In genomic region chr12:33028708-33029107, GRCm38 (mm10) we compare ENCODE assay signal across 16 mouse cellular contexts.
DNase-seq lines count a peak whose midpoint lies in the region; ATAC-seq and TF ChIP-seq lines count a peak whose summit lies in the region.
"Had no signal": no experiment of that assay in that cellular context is flagged by ENCODE, and none has a peak within 500 bp of the region (broad histone marks: within the 10 kb centered on the region; RNA-seq: fewer than 3 reads in every experiment).

No protein-coding gene starts in this region.

- no peaks in the 10 kb centered on the region for H3K27me3 ChIP-seq in heart, embryonic 11.5 days (ENCODE audit: control insufficient read depth, insufficient read depth, low read length)
- H3K27me3 ChIP-seq in kidney, postnatal 0 days (ENCODE audit: insufficient read depth, low read length), result no peaks in the 10 kb centered on the region
- H3K27me3 ChIP-seq in ES-Bruce4 (ENCODE audit: control insufficient read depth, insufficient read depth, low read length, poor library complexity, severe bottlenecking), result no peaks in the 10 kb centered on the region
- H3K27me3 ChIP-seq in embryonic facial prominence, embryonic 10.5 days (replicated peaks; ENCODE audit: low read depth, poor library complexity, severe bottlenecking), result peaks cover 42% of the 10 kb centered on the region
- H3K27me3 ChIP-seq in stomach, postnatal 0 days (ENCODE audit: control insufficient read depth, insufficient read depth, low read length), result no peaks in the 10 kb centered on the region

- H3K36me3 ChIP-seq in heart, embryonic 11.5 days (ENCODE audit: control insufficient read depth, insufficient read depth, low read length), result no peaks in the 10 kb centered on the region
- H3K36me3 ChIP-seq in kidney, postnatal 0 days (ENCODE audit: insufficient read depth, low read length), result no peaks in the 10 kb centered on the region
- no peaks in the 10 kb centered on the region for H3K36me3 ChIP-seq in ES-Bruce4 (ENCODE audit: control insufficient read depth, insufficient read depth, low read length, poor library complexity, severe bottlenecking)
- no peaks in the 10 kb centered on the region for H3K36me3 ChIP-seq in embryonic facial prominence, embryonic 10.5 days (replicated peaks)
- H3K36me3 ChIP-seq in stomach, postnatal 0 days (ENCODE audit: control insufficient read depth, insufficient read depth, low read length), result no peaks in the 10 kb centered on the region

- H3K27ac ChIP-seq in heart, embryonic 11.5 days (ENCODE audit: low read depth, low read length), result no peak overlapping the region
- no peak overlapping the region for H3K27ac ChIP-seq in kidney, postnatal 0 days
- no peak overlapping the region for H3K27ac ChIP-seq in ES-Bruce4 (ENCODE audit: insufficient read depth, low read length)
- no peak overlapping the region for H3K27ac ChIP-seq in embryonic facial prominence, embryonic 10.5 days (replicated peaks)
- H3K27ac ChIP-seq in stomach, postnatal 0 days (replicated peaks), result no peak overlapping the region
- H3K27ac ChIP-seq: gastrocnemius, adult 2 months; heart, adult 2 months had no signal

- H3K4me3 ChIP-seq in heart, embryonic 11.5 days (ENCODE audit: low read depth, low read length), result no peak overlapping the region
- H3K4me3 ChIP-seq in kidney, postnatal 0 days (replicated peaks; ENCODE audit: low read depth, low read length), result no peak overlapping the region
- H3K4me3 ChIP-seq in ES-Bruce4 (ENCODE audit: low read depth, low read length), result peak overlapping the region; percentile 40
- H3K4me3 ChIP-seq in embryonic facial prominence, embryonic 10.5 days, result peak overlapping the region; percentile 1; the same call in 1 of the 2 replicates
- H3K4me3 ChIP-seq in stomach, postnatal 0 days (ENCODE audit: low read depth, low read length), result no peak overlapping the region
- H3K4me3 ChIP-seq: gastrocnemius, adult 2 months; heart, adult 2 months had no signal

- H3K9me3 ChIP-seq in heart, embryonic 11.5 days (replicated peaks; ENCODE audit: control insufficient read depth, low read length), result no peaks in the 10 kb centered on the region
- H3K9me3 ChIP-seq in kidney, postnatal 0 days (replicated peaks; ENCODE audit: low read length), result no peaks in the 10 kb centered on the region
- no peaks in the 10 kb centered on the region for H3K9me3 ChIP-seq in ES-Bruce4 (replicated peaks; ENCODE audit: control insufficient read depth, insufficient read depth, low read length, poor library complexity, severe bottlenecking)
- no peaks in the 10 kb centered on the region for H3K9me3 ChIP-seq in embryonic facial prominence, embryonic 10.5 days
- H3K9me3 ChIP-seq in stomach, postnatal 0 days (ENCODE audit: control insufficient read depth, low read length), result no peaks in the 10 kb centered on the region

- no peak overlapping the region for H3K4me2 ChIP-seq in heart, embryonic 11.5 days
- no peak overlapping the region for H3K4me2 ChIP-seq in kidney, postnatal 0 days (ENCODE audit: low read length)
- no peak overlapping the region for H3K4me2 ChIP-seq in stomach, postnatal 0 days (replicated peaks; ENCODE audit: low read depth)

- WGBS in heart, embryonic 11.5 days (ENCODE audit: insufficient replicate concordance), result 46% methylated on average over 13 of the region's 13 CpGs
- WGBS in kidney, postnatal 0 days, result 47% methylated on average over 13 of the region's 13 CpGs
- WGBS in embryonic facial prominence, embryonic 10.5 days, result 56% methylated on average over 13 of the region's 13 CpGs
- WGBS in stomach, postnatal 0 days, result 66% methylated on average over 13 of the region's 13 CpGs

- H3K4me1 ChIP-seq in heart, embryonic 11.5 days (ENCODE audit: control insufficient read depth, insufficient read depth, low read length), result peaks cover 10% of the 10 kb centered on the region
- no peaks in the 10 kb centered on the region for H3K4me1 ChIP-seq in kidney, postnatal 0 days (replicated peaks; ENCODE audit: insufficient read depth, low read length)
- H3K4me1 ChIP-seq in ES-Bruce4 (ENCODE audit: control insufficient read depth, insufficient read depth, low read length), result peaks cover 3% of the 10 kb centered on the region
- peaks cover 23% of the 10 kb centered on the region for H3K4me1 ChIP-seq in embryonic facial prominence, embryonic 10.5 days
- H3K4me1 ChIP-seq in stomach, postnatal 0 days (replicated peaks; ENCODE audit: control insufficient read depth, insufficient read depth), result peaks cover 4% of the 10 kb centered on the region; the same call in 1 of the 2 replicates

- TF ChIP-seq POLR2A in ES-Bruce4 (IDR thresholded peaks at IDR 0.05; ENCODE audit: insufficient read depth, low read length), result no peak

- no peak for TF ChIP-seq EP300 in ES-Bruce4 (IDR thresholded peaks at IDR 0.05; ENCODE audit: insufficient read depth, low read depth, low read length)
- TF ChIP-seq EP300 in stomach, postnatal 0 days (optimal IDR thresholded peaks at IDR 0.05), result no peak

- DNase-seq in heart, adult 9 months (ENCODE audit: low spot score in 2 of 2), result no peak
- no peak for DNase-seq in kidney, postnatal 0 days (ENCODE audit: low spot score)
- no peak for DNase-seq in kidney, postnatal 14 days
- DNase-seq in embryonic facial prominence, embryonic 10.5 days (ENCODE audit: low spot score), result no peak
- no peak for DNase-seq in stomach, postnatal 0 days (ENCODE audit: low spot score)
- DNase-seq: adrenal gland, postnatal 36 days; forebrain, postnatal 0 days; gastrocnemius, adult 2 months; heart, adult 2 months; heart, postnatal 14 days; lung, adult 2 months had no signal

- ATAC-seq in heart, embryonic 11.5 days (replicated peaks; ENCODE audit: insufficient number of reproducible peaks, low FRiP score, low TSS enrichment), result 0 out of 2 replicates have a peak, but pooled peaks have one; percentile 20
- ATAC-seq in kidney, postnatal 0 days (replicated peaks; ENCODE audit: low FRiP score, low read depth), result 0 out of 2 replicates have a peak, but pooled peaks have one; percentile 37
- ATAC-seq in stomach, postnatal 0 days (ENCODE audit: low FRiP score, low TSS enrichment), result no peak
- ATAC-seq: activated CD4-positive, CD25-positive, alpha-beta regulatory T cell, adult 4 months; CD4-positive, CD25-positive, alpha-beta regulatory T cell, adult 4 months; forebrain, postnatal 0 days; intestine, embryonic 16.5 days had no signal

- no peak for TF ChIP-seq CTCF in kidney, postnatal 0 days (IDR thresholded peaks at IDR 0.05; ENCODE audit: low read depth)
- TF ChIP-seq CTCF in ES-Bruce4 (IDR thresholded peaks at IDR 0.05; ENCODE audit: low read depth, low read length), result no peak
- no peak for TF ChIP-seq CTCF in stomach, postnatal 0 days (IDR thresholded peaks at IDR 0.05; ENCODE audit: low read depth)

- H3K9ac ChIP-seq in heart, embryonic 11.5 days (ENCODE audit: low read depth, low read length), result no peak overlapping the region
- H3K9ac ChIP-seq in kidney, postnatal 0 days (ENCODE audit: low read depth, low read length), result no peak overlapping the region
- H3K9ac ChIP-seq in ES-Bruce4 (ENCODE audit: low read depth, poor library complexity, severe bottlenecking), result no peak overlapping the region
- H3K9ac ChIP-seq in stomach, postnatal 0 days (ENCODE audit: low read length), result no peak overlapping the region
- H3K9ac ChIP-seq: forebrain, postnatal 0 days had no signal

Comparison
In these comparisons a context has a peak if more than half of its experiments do, and no peak if none do; other contexts are left out.
1. H3K4me3 ChIP-seq: peak in ES-Bruce4 (single experiment) and embryonic facial prominence, embryonic 10.5 days (single experiment); none in heart, embryonic 11.5 days (single experiment), kidney, postnatal 0 days (single experiment) and stomach, postnatal 0 days (single experiment).